Mouse (Mus musculus): ENCODE results near the gene Vax2.

GRCm38 (mm10) chr6:83786426-83786825 is 75.4 kb downstream of the Vax2 start:
- TF ChIP-seq POLR2A (IDR thresholded peaks at IDR 0.05; ENCODE audit: borderline replicate concordance, extremely low read depth, insufficient read depth, insufficient read length, poor library complexity, severe bottlenecking): no peak
- no peak for TF ChIP-seq CTCF (IDR thresholded peaks at IDR 0.05; ENCODE audit: borderline replicate concordance, extremely low read depth, insufficient read depth, insufficient read length)
